Mouse (Mus musculus): ENCODE results near the gene Fsip1. TPM values are rescaled to one million over a fixed set of nuclear protein-coding genes. Genes with fewer than 3 reads are reported as not detected.

Gene Fsip1
- polyA plus RNA-seq, 1 experiment: 0.14 TPM

DNA sequence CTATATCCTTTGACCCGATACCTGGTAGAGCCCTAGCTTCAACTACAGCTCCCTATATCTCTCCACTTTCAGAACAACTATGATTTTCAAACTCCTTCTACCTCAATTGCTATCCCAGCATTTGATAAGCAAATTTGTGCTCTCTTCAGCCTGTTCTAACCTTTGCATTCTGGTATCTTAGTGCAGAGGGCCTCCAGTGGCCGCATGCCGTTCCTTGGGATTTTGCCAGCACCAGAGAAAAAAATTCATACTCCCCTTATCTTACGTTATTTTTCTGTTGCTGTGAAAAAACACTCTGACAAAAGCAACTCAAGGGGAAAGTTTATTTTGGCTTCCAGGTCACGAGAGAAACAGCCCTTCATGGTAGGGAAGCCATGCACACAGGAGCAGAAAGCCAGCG is 173.1 kb downstream of the Fsip1 start:
- no peak overlapping the region for H3ac ChIP-seq (ENCODE audit: control insufficient read depth, insufficient read length)
- no peaks in the 10 kb centered on the region for H3K27me3 ChIP-seq (ENCODE audit: control insufficient read depth, insufficient read depth, insufficient read length)
- H3K4me3 ChIP-seq: no peak overlapping the region
- TF ChIP-seq USF1 (IDR thresholded peaks at IDR 0.05; ENCODE audit: low read depth) (no peak), MYOD1 (IDR thresholded peaks at IDR 0.05; ENCODE audit: control insufficient read depth in 1 of 3, insufficient read length in 2 of 3, low read depth in 2 of 3) (no peak), POLR2A (IDR thresholded peaks at IDR 0.05; ENCODE audit: insufficient read length, low read depth) (no peak), CEBPB (IDR thresholded peaks at IDR 0.05; ENCODE audit: insufficient read depth, poor library complexity, severe bottlenecking) (no peak), E2F4 (IDR thresholded peaks at IDR 0.05; ENCODE audit: insufficient read depth) (no peak), TCF3 (IDR thresholded peaks at IDR 0.05; ENCODE audit: insufficient read length, low read depth) (no peak), SRF (IDR thresholded peaks at IDR 0.05; ENCODE audit: control insufficient read depth, insufficient read length, low read depth) (no peak)
- H3K36me3 ChIP-seq (ENCODE audit: control insufficient read depth, insufficient read depth): no peaks in the 10 kb centered on the region
- no peaks in the 10 kb centered on the region for H3K79me2 ChIP-seq (ENCODE audit: control insufficient read depth, insufficient read depth)
- no peak overlapping the region for H3K4me2 ChIP-seq (ENCODE audit: low read depth)

DNA sequence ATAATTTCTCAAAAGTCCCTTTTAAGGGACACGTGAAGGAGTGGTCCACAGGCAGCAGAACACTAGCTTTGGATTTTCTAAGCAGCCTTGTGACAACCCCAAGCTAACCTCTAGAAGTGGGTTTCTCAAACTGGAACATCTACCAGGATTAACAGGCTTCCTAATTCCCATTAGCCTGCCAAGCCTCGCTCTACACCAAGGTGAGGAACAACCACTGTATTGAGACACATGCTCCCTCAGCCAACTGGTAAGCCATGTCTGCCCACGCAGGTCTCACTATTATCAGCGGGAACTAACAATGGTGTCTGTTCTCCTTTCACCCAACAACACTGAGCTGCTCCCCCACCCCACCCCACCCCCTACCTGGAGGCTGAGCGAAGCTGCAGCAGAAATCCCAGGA is 175.2 kb downstream of the Fsip1 start:
- Histone ChIP-seq H3K79me2 (ENCODE audit: control insufficient read depth, insufficient read depth) (no peaks in the 10 kb centered on the region), H3K4me3 (no peak overlapping the region), H3K27me3 (ENCODE audit: control insufficient read depth, insufficient read depth, insufficient read length) (no peaks in the 10 kb centered on the region), H3K36me3 (ENCODE audit: control insufficient read depth, insufficient read depth) (no peaks in the 10 kb centered on the region), H3K4me2 (ENCODE audit: low read depth) (no peak overlapping the region), H3ac (ENCODE audit: control insufficient read depth, insufficient read length) (no peak overlapping the region)
- no peak for TF ChIP-seq SRF (IDR thresholded peaks at IDR 0.05; ENCODE audit: control insufficient read depth, insufficient read length, low read depth)
- TF ChIP-seq REST (IDR thresholded peaks at IDR 0.05; ENCODE audit: insufficient read depth, insufficient read length): no peak
- TF ChIP-seq USF1 (IDR thresholded peaks at IDR 0.05; ENCODE audit: low read depth): no peak
- no peak for TF ChIP-seq TCF3 (IDR thresholded peaks at IDR 0.05; ENCODE audit: insufficient read length, low read depth)
- no peak for TF ChIP-seq CEBPB (IDR thresholded peaks at IDR 0.05; ENCODE audit: insufficient read depth, poor library complexity, severe bottlenecking)
- TF ChIP-seq MYOG (IDR thresholded peaks at IDR 0.05; ENCODE audit: control insufficient read depth in 1 of 3, insufficient read depth in 1 of 3, insufficient read length in 2 of 3, low read depth in 2 of 3): no peak
- no peak for TF ChIP-seq MYOD1 (IDR thresholded peaks at IDR 0.05; ENCODE audit: control insufficient read depth in 1 of 3, insufficient read length in 2 of 3, low read depth in 2 of 3)
- no peak for TF ChIP-seq POLR2A (IDR thresholded peaks at IDR 0.05; ENCODE audit: insufficient read length, low read depth)
- TF ChIP-seq TCF12 (IDR thresholded peaks at IDR 0.05; ENCODE audit: insufficient read depth, poor library complexity, severe bottlenecking): no peak
- TF ChIP-seq E2F4 (IDR thresholded peaks at IDR 0.05; ENCODE audit: insufficient read depth): no peak
- TF ChIP-seq POLR2AphosphoS2 (IDR thresholded peaks at IDR 0.05; ENCODE audit: insufficient read length, low read depth): no peak
- TF ChIP-seq MAX (IDR thresholded peaks at IDR 0.05; ENCODE audit: low read depth): no peak

Other genes starting within 250 kb of the Fsip1 start
- gene Thbs1, start 145.1 kb downstream of the Fsip1 start, polyA plus RNA-seq (2012; fragmentation: generic; extraction: Trizol): 57.5 TPM
- 1.5 TPM for gene Gpr176, start 116.5 kb upstream of the Fsip1 start, polyA plus RNA-seq (2012; fragmentation: generic; extraction: Trizol)
- gene Eif2ak4, start 131.7 kb upstream of the Fsip1 start, polyA plus RNA-seq (2012; fragmentation: generic; extraction: Trizol): 4.7 TPM
- gene Srp14, start 222.7 kb upstream of the Fsip1 start, polyA plus RNA-seq (2012; fragmentation: generic; extraction: Trizol): 311 TPM